Mouse (Mus musculus) MEL (cell line): Measurements from ENCODE around the gene Pip4p1. TPM values are rescaled to one million over a fixed set of nuclear protein-coding genes. Genes with fewer than 3 reads are reported as not detected.

Experiments used
- DNase-seq: peaks from one replicate; pipeline ENCODE4 v3.0.0; 2011; ENCODE audit warnings: low read depth, low spot score
- H3K27ac ChIP-seq: 2 replicates; pipeline ENCODE4 v1.5.1; 2012; ENCODE audit warnings: low read depth, mild to moderate bottlenecking, control low read depth, low read length, moderate library complexity; ENCODE audit not compliant: control insufficient read depth
- H3K27me3 ChIP-seq, 2 experiments: fragments of 150-350 bp in 1 of 2; sonication (generic) in 1 of 2; 2 replicates each; pipeline ENCODE4 v1.6.1; 2012; ENCODE audit warnings: low read length in 2 of 2, mild to moderate bottlenecking in 2 of 2, improper control_type of control experiment in 1 of 2, moderate library complexity in 1 of 2; ENCODE audit not compliant: insufficient read depth in 2 of 2, control insufficient read depth in 1 of 2
- H3K36me3 ChIP-seq, 2 experiments: 2 replicates each; pipeline ENCODE4 v1.6.1; 2012 to 2014; ENCODE audit warnings: low read length in 2 of 2, improper control_type of control experiment in 1 of 2, inconsistent platforms in 1 of 2, mild to moderate bottlenecking in 1 of 2; ENCODE audit not compliant: insufficient read depth in 2 of 2, control insufficient read depth in 1 of 2
- H3K4me1 ChIP-seq, 2 experiments: fragments of 150-350 bp in 1 of 2; sonication (generic) in 1 of 2; 2 replicates each; pipeline ENCODE4 v1.6.1; 2012; ENCODE audit warnings: low read length in 2 of 2, improper control_type of control experiment in 1 of 2, mild to moderate bottlenecking in 1 of 2; ENCODE audit not compliant: insufficient read depth in 2 of 2, control insufficient read depth in 1 of 2
- H3K4me3 ChIP-seq, 2 experiments: fragments of 150-350 bp in 1 of 2; sonication (generic) in 1 of 2; 2 replicates each; pipeline ENCODE4 v1.5.1; 2012; ENCODE audit warnings: low read depth in 2 of 2, low read length in 2 of 2, mild to moderate bottlenecking in 2 of 2, moderate library complexity in 2 of 2, control low read depth in 1 of 2, improper control_type of control experiment in 1 of 2; ENCODE audit not compliant: control insufficient read depth in 1 of 2, insufficient read depth in 1 of 2
- H3K79me2 ChIP-seq: 2 replicates; pipeline ENCODE4 v1.6.1; 2012; ENCODE audit warnings: mild to moderate bottlenecking, low read length, moderate library complexity; ENCODE audit not compliant: control insufficient read depth, poor library complexity, insufficient read depth
- H3K9ac ChIP-seq: 2 replicates; pipeline ENCODE4 v1.6.1; 2012; ENCODE audit warnings: low read depth, mild to moderate bottlenecking, control low read depth, low read length, moderate library complexity; ENCODE audit not compliant: control insufficient read depth, poor library complexity, severe bottlenecking
- H3K9me3 ChIP-seq: fragments of 150-350 bp; sonication (generic); replicated peaks from 2 replicates; pipeline ENCODE4 v1.6.1; 2012; ENCODE audit warnings: mild to moderate bottlenecking, low read length, improper control_type of control experiment, moderate library complexity; ENCODE audit not compliant: insufficient read depth
- CHD2 ChIP-seq: IDR thresholded peaks from 2 replicates; pipeline ENCODE4 v1.6.1; 2011; ENCODE audit warnings: low read length, improper control_type of control experiment
- E2F4 ChIP-seq: IDR thresholded peaks from 2 replicates; pipeline ENCODE4 v1.6.1; 2011; ENCODE audit warnings: low read depth, low read length, improper control_type of control experiment, borderline replicate concordance
- ELF1 ChIP-seq: IDR thresholded peaks from 2 replicates; pipeline ENCODE4 v1.6.1; 2014; ENCODE audit warnings: low read depth, mild to moderate bottlenecking, inconsistent platforms, low read length, improper control_type of control experiment, moderate library complexity
- ETS1 ChIP-seq: IDR thresholded peaks from 2 replicates; pipeline ENCODE4 v1.6.1; 2012; ENCODE audit warnings: low read depth, mild to moderate bottlenecking, inconsistent platforms, low read length, improper control_type of control experiment, moderate library complexity
- GABPA ChIP-seq: IDR thresholded peaks from 2 replicates; pipeline ENCODE4 v1.6.1; 2012; ENCODE audit warnings: low read depth, mild to moderate bottlenecking, inconsistent platforms, low read length, improper control_type of control experiment, moderate library complexity
- KAT2A ChIP-seq: conservative IDR thresholded peaks from 2 replicates; pipeline ENCODE4 v1.6.1; 2012; ENCODE audit warnings: low read depth, low read length, improper control_type of control experiment, inconsistent platforms
- MAX ChIP-seq: IDR thresholded peaks from 2 replicates; pipeline ENCODE4 v1.6.1; 2011; ENCODE audit warnings: low read length, improper control_type of control experiment
- MXI1 ChIP-seq: IDR thresholded peaks from 2 replicates; pipeline ENCODE4 v1.6.1; 2011; ENCODE audit warnings: mild to moderate bottlenecking, low read depth, low read length, improper control_type of control experiment
- MYC ChIP-seq: IDR thresholded peaks from 2 replicates; pipeline ENCODE4 v1.6.1; 2011; ENCODE audit warnings: low read depth, mild to moderate bottlenecking, low read length, improper control_type of control experiment, moderate library complexity
- SIN3A ChIP-seq: IDR thresholded peaks from 2 replicates; pipeline ENCODE4 v1.6.1; 2012; ENCODE audit warnings: low read length, improper control_type of control experiment, inconsistent platforms
- SMC3 ChIP-seq: IDR thresholded peaks from 2 replicates; pipeline ENCODE4 v1.6.1; 2011; ENCODE audit warnings: low read depth, low read length, improper control_type of control experiment
- ZMIZ1 ChIP-seq: IDR thresholded peaks from 2 replicates; pipeline ENCODE4 v1.6.1; 2012; ENCODE audit warnings: low read depth, mild to moderate bottlenecking, inconsistent platforms, low read length, improper control_type of control experiment, moderate library complexity
- ZNF384 ChIP-seq: IDR thresholded peaks from 2 replicates; pipeline ENCODE4 v1.6.1; 2012; ENCODE audit warnings: low read depth, mild to moderate bottlenecking, inconsistent platforms, low read length, improper control_type of control experiment
- polyA plus RNA-seq, 2 experiments: library from polyadenylated mRNA; stranded (reverse) in 1 of 2; unstranded in 1 of 2; fragments of >175 nt in 1 of 2; fragments of >200 nt in 1 of 2; gene quantifications; 2 replicates each; pipeline versions ENCODE4 v1.2.1 to v1.2.4; 2012; ENCODE audit warnings: low replicate concordance in 2 of 2, low read depth in 1 of 2; ENCODE audit not compliant: insufficient read length in 2 of 2, insufficient read depth in 1 of 2, missing spikeins in 1 of 2
- total RNA-seq: library from RNA; depleted of rRNA; stranded (reverse); fragments of 300-350 nt; gene quantifications from 2 replicates; pipeline ENCODE4 v1.2.3, GENCODE M21; 2012; rRNA removed

Gene Pip4p1
- total and polyA plus RNA-seq, 3 experiments: 12.2 to 21.6 TPM; not detected in 1

DNA sequence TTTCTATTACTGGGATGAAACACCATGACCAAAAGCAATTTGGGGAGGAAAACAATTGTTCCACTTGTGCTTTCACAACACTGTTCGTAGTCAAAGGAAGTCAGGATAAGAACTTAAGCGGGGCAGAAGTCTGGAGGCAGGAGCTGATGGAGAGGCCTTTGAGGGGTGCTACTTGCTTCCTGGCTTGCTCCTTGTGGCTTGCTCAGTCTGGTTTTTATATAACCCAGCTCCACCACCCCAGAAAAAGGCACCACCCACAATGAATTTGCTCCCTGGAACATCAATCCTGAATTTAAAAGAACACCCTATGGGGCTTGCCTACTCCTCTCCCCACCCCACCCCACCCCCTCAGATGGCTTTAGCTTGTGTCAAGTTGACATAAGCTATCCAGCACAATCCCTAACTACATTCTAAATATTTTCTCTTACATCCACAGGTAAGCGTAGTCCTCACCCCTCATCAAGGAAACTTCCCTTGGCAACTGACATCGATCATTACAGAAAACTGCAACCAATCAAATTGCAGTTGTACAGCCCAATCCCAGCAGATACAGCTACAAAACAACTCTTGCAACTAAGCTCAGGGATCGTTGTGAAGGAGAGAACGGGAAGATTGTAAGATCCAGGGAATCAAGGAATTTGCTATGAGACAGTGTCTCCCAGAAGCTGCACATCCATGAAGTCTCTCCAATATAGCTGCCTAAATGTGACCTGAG is 54.3 kb downstream of the Pip4p1 start:
- no peak overlapping the region for H3K4me3 ChIP-seq
- no peak for TF ChIP-seq MYC
- no peak for TF ChIP-seq E2F4
- TF ChIP-seq CHD2: no peak
- no peak for TF ChIP-seq SIN3A
- no peak for TF ChIP-seq GABPA
- TF ChIP-seq ELF1: no peak
- TF ChIP-seq ZMIZ1: no peak
- no peak for TF ChIP-seq MAX
- no peak for TF ChIP-seq MXI1
- no peak for TF ChIP-seq ETS1
- TF ChIP-seq SMC3: no peak
- TF ChIP-seq KAT2A: no peak
- TF ChIP-seq ZNF384: no peak
- H3K36me3 ChIP-seq: no peaks in the 10 kb centered on the region
- H3K4me1 ChIP-seq: no peaks in the 10 kb centered on the region
- no peak overlapping the region for H3K9ac ChIP-seq
- no peak for DNase-seq
- H3K9me3 ChIP-seq: no peaks in the 10 kb centered on the region
- H3K27me3 ChIP-seq: no peaks in the 10 kb centered on the region
- H3K27ac ChIP-seq: no peak overlapping the region
- H3K79me2 ChIP-seq: no peaks in the 10 kb centered on the region

Other genes with a start within 250 kb of the Pip4p1 start
- not detected in 2 replicates for gene Olfr747, start 237.7 kb downstream of the Pip4p1 start, total RNA-seq
- not detected for gene Olfr747, start 237.7 kb downstream of the Pip4p1 start, polyA plus RNA-seq
- gene Olfr748, start 223.5 kb downstream of the Pip4p1 start, total RNA-seq: not detected in 2 replicates
- not detected for gene Olfr748, start 223.5 kb downstream of the Pip4p1 start, polyA plus RNA-seq
- not detected in 2 replicates for gene Olfr749, start 185.8 kb downstream of the Pip4p1 start, total RNA-seq
- gene Olfr749, start 185.8 kb downstream of the Pip4p1 start, polyA plus RNA-seq: not detected
- 22.7 and 24.2 TPM in 2 replicates for gene Ttc5, start 145.3 kb downstream of the Pip4p1 start, total RNA-seq
- 10 to 100 TPM in 1 of 2 experiments, not detected in 1; 28.1 TPM for gene Ttc5, start 145.3 kb downstream of the Pip4p1 start, polyA plus RNA-seq
- gene Ccnb1ip1, start 123.1 kb downstream of the Pip4p1 start, total RNA-seq: 23.3 and 28.3 TPM in 2 replicates
- gene Ccnb1ip1, start 123.1 kb downstream of the Pip4p1 start, polyA plus RNA-seq: 10 to 100 TPM in 1 of 2 experiments, not detected in 1; 27.6 TPM
- 65.6 and 81.1 TPM in 2 replicates for gene Parp2, start 123.0 kb downstream of the Pip4p1 start, total RNA-seq
- gene Parp2, start 123.0 kb downstream of the Pip4p1 start, polyA plus RNA-seq: 10 to 100 TPM in 1 of 2 experiments, not detected in 1; 83.2 TPM
- gene Tep1, start 60.3 kb downstream of the Pip4p1 start, total RNA-seq: 19.5 and 36.8 TPM in 2 replicates
- gene Tep1, start 60.3 kb downstream of the Pip4p1 start, polyA plus RNA-seq: 10 to 100 TPM in 1 of 2 experiments, not detected in 1; 13.7 TPM
- gene Klhl33, start 33.3 kb downstream of the Pip4p1 start, total RNA-seq: not detected in 2 replicates
- gene Klhl33, start 33.3 kb downstream of the Pip4p1 start, polyA plus RNA-seq: under 1 TPM in 1 of 2 experiments, not detected in 1; 0.01 TPM
- 28.0 and 29.6 TPM in 2 replicates for gene Osgep, start 6.0 kb downstream of the Pip4p1 start, total RNA-seq
- gene Osgep, start 6.0 kb downstream of the Pip4p1 start, polyA plus RNA-seq: 10 to 100 TPM in 1 of 2 experiments, not detected in 1; 45.1 TPM
- gene Apex1, start 5.9 kb downstream of the Pip4p1 start, total RNA-seq: 123 and 129 TPM in 2 replicates
- gene Apex1, start 5.9 kb downstream of the Pip4p1 start, polyA plus RNA-seq: 100 to 1,000 TPM in 1 of 2 experiments, not detected in 1; 155 TPM
- 46.7 and 49.7 TPM in 2 replicates for gene Pnp, start 226 bp upstream of the Pip4p1 start, total RNA-seq
- 100 to 1,000 TPM in 1 of 2 experiments, 10 to 100 TPM in 1; 36.2 to 302 TPM for gene Pnp, start 226 bp upstream of the Pip4p1 start, polyA plus RNA-seq
- gene Gm49342, start 13.7 kb upstream of the Pip4p1 start, total RNA-seq: 11.7 and 14.5 TPM in 2 replicates
- gene Gm49342, start 13.7 kb upstream of the Pip4p1 start, polyA plus RNA-seq: 10 to 100 TPM in 1 of 2 experiments, not detected in 1; 45.2 TPM
- 0.65 and 0.85 TPM in 2 replicates for gene Pnp2, start 25.1 kb upstream of the Pip4p1 start, total RNA-seq
- 1 to 10 TPM in 1 of 2 experiments, not detected in 1; 1.7 TPM for gene Pnp2, start 25.1 kb upstream of the Pip4p1 start, polyA plus RNA-seq
- not detected in 2 replicates for gene Rnase10, start 76.9 kb upstream of the Pip4p1 start, total RNA-seq
- gene Rnase10, start 76.9 kb upstream of the Pip4p1 start, polyA plus RNA-seq: not detected
- gene Rnase9, start 111.0 kb upstream of the Pip4p1 start, total RNA-seq: not detected in 2 replicates
- gene Rnase9, start 111.0 kb upstream of the Pip4p1 start, polyA plus RNA-seq: not detected
- not detected in 2 replicates for gene Rnase11, start 119.3 kb upstream of the Pip4p1 start, total RNA-seq
- gene Rnase11, start 119.3 kb upstream of the Pip4p1 start, polyA plus RNA-seq: not detected
- not detected in 2 replicates for gene Rnase12, start 126.8 kb upstream of the Pip4p1 start, total RNA-seq
- not detected for gene Rnase12, start 126.8 kb upstream of the Pip4p1 start, polyA plus RNA-seq
- gene Olfr750, start 143.6 kb upstream of the Pip4p1 start, total RNA-seq: not detected in 2 replicates
- gene Olfr750, start 143.6 kb upstream of the Pip4p1 start, polyA plus RNA-seq: not detected
- gene Rnase4, start 160.2 kb upstream of the Pip4p1 start, total RNA-seq: not detected in 2 replicates
- gene Rnase4, start 160.2 kb upstream of the Pip4p1 start, polyA plus RNA-seq: under 1 TPM in 1 of 2 experiments, not detected in 1; 0.18 TPM
- gene Ang, start 160.3 kb upstream of the Pip4p1 start, total RNA-seq: not detected in 2 replicates
- not detected for gene Ang, start 160.3 kb upstream of the Pip4p1 start, polyA plus RNA-seq
- gene Eddm3b, start 183.6 kb upstream of the Pip4p1 start, total RNA-seq: not detected in 2 replicates
- gene Eddm3b, start 183.6 kb upstream of the Pip4p1 start, polyA plus RNA-seq: not detected
- gene Rnase6, start 193.1 kb upstream of the Pip4p1 start, total RNA-seq: 65.0 and 73.4 TPM in 2 replicates
- gene Rnase6, start 193.1 kb upstream of the Pip4p1 start, polyA plus RNA-seq: 10 to 100 TPM in 1 of 2 experiments, not detected in 1; 49.2 TPM
- not detected in 2 replicates for gene Rnase1, start 215.9 kb upstream of the Pip4p1 start, total RNA-seq
- under 1 TPM in 1 of 2 experiments, not detected in 1; 0.07 TPM for gene Rnase1, start 215.9 kb upstream of the Pip4p1 start, polyA plus RNA-seq
- gene Rnase2b, start 231.4 kb upstream of the Pip4p1 start, total RNA-seq: not detected in 2 replicates
- not detected for gene Rnase2b, start 231.4 kb upstream of the Pip4p1 start, polyA plus RNA-seq